Mouse (Mus musculus): ENCODE results near the gene Mapk14.

Mapk14 gene

DNA sequence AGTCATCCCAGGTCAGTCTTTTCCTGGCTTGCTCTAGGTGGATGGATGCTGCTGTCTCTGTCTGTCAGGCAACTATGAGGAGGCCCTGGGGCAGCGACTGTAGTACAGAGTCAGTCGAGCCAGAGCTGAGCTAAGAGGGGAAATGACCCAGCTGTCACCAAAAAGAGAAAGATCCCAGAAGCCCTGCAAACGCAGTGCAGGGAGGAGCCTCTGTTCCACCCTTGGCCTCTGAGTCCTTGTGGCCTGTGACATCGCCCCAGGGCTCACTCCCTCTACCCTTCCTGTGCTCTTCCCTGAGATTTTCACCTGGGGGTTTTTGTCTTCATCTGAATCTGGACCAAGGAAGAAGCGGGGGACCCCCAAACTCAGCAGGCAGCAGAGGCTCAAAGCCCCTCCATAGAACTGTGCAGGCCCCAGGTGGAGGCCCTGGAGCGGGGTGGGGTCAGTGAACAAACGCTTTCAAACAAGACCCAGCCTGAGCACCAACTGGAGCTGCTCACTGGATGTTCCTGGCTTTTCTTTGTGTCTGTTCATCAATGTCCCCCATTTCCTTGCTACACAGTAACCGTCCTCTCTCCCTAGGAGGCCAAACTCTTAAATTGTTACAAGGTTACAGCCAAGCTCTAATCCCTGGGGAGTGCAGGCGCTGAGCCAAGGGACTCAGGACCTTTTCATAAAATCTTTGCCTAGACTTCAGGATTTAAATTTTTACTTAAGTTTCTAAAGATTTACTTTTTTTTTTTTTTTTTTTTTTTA is 90.3 kb downstream of the Mapk14 start:
- DNase-seq (ENCODE audit: low spot score in 2 of 2), result no peak

- no peak for DNase-seq (ENCODE audit: low spot score in 2 of 2)
Measured at GRCm38 (mm10) chr17:28785036-28785435, 93.9 kb downstream of the Mapk14 start.

GRCm38 (mm10) chr17:28787507-28787906 is 96.4 kb downstream of the Mapk14 start:
- DNase-seq (ENCODE audit: low spot score in 2 of 2), result no peak

DNA sequence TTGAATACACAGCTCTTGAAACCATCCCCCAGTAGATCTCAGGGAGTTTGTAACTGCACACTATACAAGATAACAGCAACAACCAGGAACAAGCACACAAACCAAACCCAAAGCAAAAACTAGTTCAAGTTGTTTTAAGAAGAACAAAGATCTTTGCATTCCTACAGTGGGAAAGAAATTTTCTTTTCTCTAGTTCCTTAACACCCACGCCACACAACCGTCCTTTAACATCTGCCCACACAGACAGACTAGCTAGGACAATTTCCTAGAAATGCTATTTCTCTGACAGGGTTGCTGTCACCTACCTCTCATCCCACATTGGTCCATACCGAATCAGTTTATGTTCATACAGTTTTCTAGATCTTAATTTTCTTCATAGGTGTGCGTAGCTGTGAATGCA is 105.9 kb downstream of the Mapk14 start:
- no peak for DNase-seq (ENCODE audit: low spot score in 2 of 2)

Data from spleen, postnatal 10 days (tissue).